Mouse (Mus musculus) erythroblast, embryonic 14.5 days (primary cell): ENCODE measurements around the gene Klk10. TPM values are rescaled to one million over a fixed set of nuclear protein-coding genes. Genes with fewer than 3 reads are reported as not detected.

Experiments used
- H3K27me3 ChIP-seq: 2 replicates; pipeline ENCODE4 v1.6.1; 2012; ENCODE audit warnings: inconsistent platforms; ENCODE audit not compliant: control insufficient read depth
- H3K36me3 ChIP-seq: 2 replicates; pipeline ENCODE4 v1.6.1; 2012; ENCODE audit warnings: mild to moderate bottlenecking, inconsistent platforms; ENCODE audit not compliant: control insufficient read depth
- H3K4me1 ChIP-seq: 2 replicates; pipeline ENCODE4 v1.6.1; 2012; ENCODE audit warnings: inconsistent platforms; ENCODE audit not compliant: control insufficient read depth
- H3K4me3 ChIP-seq: replicated peaks from 2 replicates; pipeline ENCODE3; 2012; ENCODE audit warnings: moderate library complexity, mild to moderate bottlenecking, inconsistent platforms
- H3K9me3 ChIP-seq: 2 replicates; pipeline ENCODE4 v1.6.1; 2012; ENCODE audit warnings: low read length, inconsistent platforms, mixed read lengths; ENCODE audit not compliant: control insufficient read depth
- GATA1 ChIP-seq: IDR thresholded peaks from 2 replicates; pipeline ENCODE4 v1.6.1; 2012; ENCODE audit warnings: low read length, inconsistent platforms, mixed read lengths
- TAL1 ChIP-seq: IDR thresholded peaks from 3 replicates; pipeline ENCODE4 v1.6.1; 2012; ENCODE audit warnings: low read length, inconsistent platforms, mixed read lengths
- polyA plus RNA-seq: library from polyadenylated mRNA; stranded (reverse); fragments of >175 nt; gene quantifications from 2 replicates; pipeline ENCODE4 v1.2.3, GENCODE M21; 2012

Klk10 gene
- polyA plus RNA-seq, 1 experiment: not detected

- Histone ChIP-seq H3K9me3 (no peaks in the 10 kb centered on the region), H3K36me3 (no peaks in the 10 kb centered on the region)
- no peak for TF ChIP-seq GATA1
- TF ChIP-seq TAL1: no peak
These were observed 4.5 kb downstream of the Klk10 start for GRCm38 (mm10) chr7:43785286-43785685.

GRCm38 (mm10) chr7:43788096-43788495 is 7.3 kb downstream of the Klk10 start:
- Histone ChIP-seq H3K27me3 (peaks cover 5% of the 10 kb centered on the region), H3K4me3 (no peak overlapping the region)
- TF ChIP-seq TAL1 (no peak), GATA1 (no peak)

More at GRCm38 (mm10) chr7:43785286-43785685, 4.5 kb downstream of the Klk10 start:
- Histone ChIP-seq H3K27me3 (peaks cover 5% of the 10 kb centered on the region), H3K4me1 (no peaks in the 10 kb centered on the region), H3K4me3 (no peak overlapping the region)

DNA sequence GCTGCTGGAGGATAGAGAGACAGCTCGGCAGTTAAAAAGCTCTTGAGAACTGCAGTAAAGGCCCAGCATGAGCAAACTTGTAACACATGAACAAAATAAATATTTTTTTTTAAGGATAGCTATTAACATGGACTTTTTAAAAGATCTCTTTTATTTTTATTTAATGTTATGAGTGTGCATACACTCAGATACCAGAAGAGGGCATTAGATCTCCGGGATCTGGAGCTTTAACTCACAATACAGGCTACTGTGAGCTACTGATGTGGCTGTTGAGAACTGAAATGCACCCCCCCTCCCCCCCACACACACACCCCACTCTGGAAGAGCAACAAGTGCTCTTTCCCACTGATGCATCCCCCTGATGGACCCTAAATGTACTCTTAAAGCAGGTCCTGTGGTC is 8.5 kb downstream of the Klk10 start:
- Histone ChIP-seq H3K36me3 (no peaks in the 10 kb centered on the region), H3K4me3 (no peak overlapping the region), H3K27me3 (no peaks in the 10 kb centered on the region), H3K9me3 (no peaks in the 10 kb centered on the region), H3K4me1 (no peaks in the 10 kb centered on the region)
- TF ChIP-seq GATA1 (no peak), TAL1 (no peak)

More at GRCm38 (mm10) chr7:43788096-43788495, 7.3 kb downstream of the Klk10 start:
- H3K9me3 ChIP-seq: no peaks in the 10 kb centered on the region
- H3K36me3 ChIP-seq: no peaks in the 10 kb centered on the region
- no peaks in the 10 kb centered on the region for H3K4me1 ChIP-seq

DNA sequence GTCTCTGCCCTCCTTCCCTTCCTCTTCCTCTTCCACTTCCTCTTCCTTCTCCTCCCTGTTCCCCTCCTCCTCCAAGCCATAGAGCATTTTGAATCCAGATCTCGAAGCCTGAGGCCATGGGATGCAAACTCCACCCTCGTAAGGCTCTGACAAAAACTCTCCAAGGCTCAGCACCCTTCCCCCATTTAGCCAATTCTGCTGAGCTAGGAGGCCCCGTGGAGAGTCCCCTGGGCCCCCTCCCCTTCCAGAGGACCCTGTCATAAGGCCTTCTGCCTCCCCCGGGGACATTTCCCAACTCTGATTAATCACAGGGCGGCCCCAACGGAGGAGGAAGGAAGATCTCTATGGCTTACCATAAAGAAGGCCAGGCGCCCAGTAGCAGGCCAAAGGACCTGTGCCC is 10.8 kb downstream of the Klk10 start, which contains the start of gene Klk9:
Klk9 (plus strand) TSS at position 301 of the 400 bp plus-strand sequence.
- Histone ChIP-seq H3K36me3 (no peaks in the 10 kb centered on the region), H3K4me3 (no peak within 1 kb of the TSS), H3K4me1 (no peaks in the 10 kb centered on the region), H3K9me3 (no peaks in the 10 kb centered on the region), H3K27me3 (peaks cover 13% of the 10 kb centered on the region)
- TF ChIP-seq GATA1: no peak
- no peak for TF ChIP-seq TAL1

DNA sequence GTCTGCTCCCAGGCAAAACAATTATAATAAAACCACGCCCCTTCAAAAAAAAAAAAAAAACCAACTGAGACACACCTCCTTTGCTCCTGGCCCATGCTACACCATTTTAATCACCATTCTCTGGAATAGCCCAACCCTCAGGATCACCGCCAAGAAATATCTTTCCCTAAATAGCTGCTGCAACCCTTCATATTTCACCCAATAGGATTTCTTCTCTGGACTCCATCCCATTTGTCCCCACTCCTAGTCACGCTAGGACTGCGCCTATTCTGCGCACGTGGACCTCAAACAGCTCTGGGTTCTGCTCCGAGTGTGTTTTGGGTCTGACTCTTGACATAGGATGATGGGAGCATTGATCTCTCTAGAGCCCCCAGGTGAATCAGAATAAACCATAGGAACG is 15.5 kb downstream of the Klk10 start:
- no peak for TF ChIP-seq GATA1
- no peak for TF ChIP-seq TAL1
- Histone ChIP-seq H3K36me3 (no peaks in the 10 kb centered on the region), H3K9me3 (no peaks in the 10 kb centered on the region), H3K4me3 (no peak overlapping the region), H3K27me3 (peaks cover 31% of the 10 kb centered on the region), H3K4me1 (no peaks in the 10 kb centered on the region)

DNA sequence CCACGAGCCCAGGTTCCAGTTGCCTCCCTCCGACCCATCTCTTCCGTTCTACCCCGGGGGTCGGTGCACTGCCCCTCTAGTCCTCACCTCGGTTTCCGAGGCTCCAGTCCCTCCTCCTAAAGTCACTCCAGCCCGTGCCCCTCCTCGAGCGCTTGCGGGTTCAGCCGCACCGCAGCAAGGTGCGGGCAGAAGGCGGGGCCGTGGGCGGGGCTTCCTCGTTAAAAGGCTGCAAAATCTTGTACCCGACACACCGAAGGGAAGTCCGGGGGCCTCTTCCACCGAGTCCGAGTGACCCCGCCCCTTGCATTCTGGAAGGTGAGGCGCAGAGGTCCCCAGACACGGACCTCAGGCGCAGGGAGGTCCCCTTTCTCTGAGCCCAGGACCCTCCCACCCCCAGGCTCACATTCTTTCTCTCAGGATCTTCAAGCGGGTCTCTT is 16.5 kb downstream of the Klk10 start, which contains the start of gene Klk8:
Klk8 (plus strand) TSS at position 245 of the 437 bp plus-strand sequence.
- H3K36me3 ChIP-seq: no peaks in the 10 kb centered on the region
- H3K27me3 ChIP-seq: peaks cover 31% of the 10 kb centered on the region
- H3K4me3 ChIP-seq: no peak within 1 kb of the TSS
- no peaks in the 10 kb centered on the region for H3K4me1 ChIP-seq
- no peaks in the 10 kb centered on the region for H3K9me3 ChIP-seq
- TF ChIP-seq TAL1: no peak
- TF ChIP-seq GATA1: no peak

- no peaks in the 10 kb centered on the region for H3K9me3 ChIP-seq
- TF ChIP-seq TAL1: no peak
- TF ChIP-seq GATA1: no peak
- peaks cover 31% of the 10 kb centered on the region for H3K27me3 ChIP-seq
- H3K4me3 ChIP-seq: no peak overlapping the region
- H3K4me1 ChIP-seq: no peaks in the 10 kb centered on the region
- H3K36me3 ChIP-seq: no peaks in the 10 kb centered on the region
These were observed 17.1 kb downstream of the Klk10 start for GRCm38 (mm10) chr7:43797844-43798462.

- H3K4me3 ChIP-seq: no peak overlapping the region
- peaks cover 31% of the 10 kb centered on the region for H3K27me3 ChIP-seq
- H3K4me1 ChIP-seq: no peaks in the 10 kb centered on the region
- H3K9me3 ChIP-seq: no peaks in the 10 kb centered on the region
- TF ChIP-seq GATA1: no peak
- no peak for TF ChIP-seq TAL1
- H3K36me3 ChIP-seq: no peaks in the 10 kb centered on the region
These were observed 19.0 kb downstream of the Klk10 start for GRCm38 (mm10) chr7:43799876-43800275.

- TF ChIP-seq TAL1 (no peak), GATA1 (no peak)
- Histone ChIP-seq H3K4me1 (no peaks in the 10 kb centered on the region), H3K36me3 (no peaks in the 10 kb centered on the region), H3K9me3 (no peaks in the 10 kb centered on the region), H3K27me3 (no peaks in the 10 kb centered on the region), H3K4me3 (no peak within 1 kb of the TSS)
These were observed 30.2 kb downstream of the Klk10 start, which contains the start of gene Klk7 for GRCm38 (mm10) chr7:43810994-43811393. Gene Klk7 (plus strand): TSS chr7:43811294.
